Mouse (Mus musculus): Measurements from ENCODE around the gene Rsph4a.
A peak's percentile ranks its signal among the peaks of the same experiment; 100 is the strongest.
"Not testable (repeated sequence)": the region's sequence is repeated elsewhere in the genome, so short reads cannot be mapped to it uniquely, and the experiment has no call there.

The Rsph4a gene

DNA sequence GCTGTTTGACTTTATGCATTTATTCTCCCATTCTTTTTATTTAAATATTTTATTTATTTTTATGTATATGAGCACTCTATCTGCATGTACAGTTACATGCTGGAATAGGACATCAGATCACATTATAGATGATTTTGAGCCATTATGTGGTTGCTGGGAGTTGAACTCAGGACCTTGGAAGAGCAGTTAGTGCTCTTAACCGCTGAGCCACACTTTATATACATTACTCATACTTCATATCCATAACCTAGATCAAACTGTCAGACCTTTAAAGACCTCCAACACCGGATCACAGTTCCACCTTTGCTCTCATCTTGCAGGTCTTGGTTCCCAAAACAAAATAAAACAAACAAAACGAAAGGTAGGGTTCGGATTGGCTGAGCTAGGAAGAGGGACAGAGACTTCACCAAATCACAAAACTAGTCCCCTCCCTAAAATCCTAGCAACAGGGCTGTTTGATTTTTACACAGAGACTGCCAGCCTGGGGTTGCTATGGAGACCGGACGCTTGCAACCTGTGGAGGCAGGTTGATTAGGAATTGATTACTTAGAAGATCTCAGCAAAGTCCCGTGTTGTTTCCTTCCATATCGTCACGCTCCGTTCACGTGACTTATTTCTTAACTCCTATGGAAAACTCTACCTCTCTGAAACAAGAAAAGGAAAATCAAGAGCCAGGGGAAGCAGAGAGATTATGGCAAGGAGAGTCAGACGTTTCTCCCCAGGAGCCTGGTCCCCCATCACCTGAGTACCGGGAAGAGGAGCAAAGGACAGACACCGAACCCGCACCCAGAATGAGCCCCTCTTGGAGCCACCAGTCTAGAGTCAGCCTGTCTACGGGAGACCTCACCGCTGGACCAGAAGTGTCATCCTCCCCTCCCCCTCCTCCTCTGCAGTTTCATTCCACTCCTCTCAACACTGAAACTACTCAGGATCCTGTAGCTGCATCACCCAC is at the start of gene Rsph4a:
TSS of gene Rsph4a (plus strand) at position 582 of the 952 bp plus-strand sequence.
- DNase-seq (ENCODE audit: extremely low spot score) = peak; percentile 53

DNA sequence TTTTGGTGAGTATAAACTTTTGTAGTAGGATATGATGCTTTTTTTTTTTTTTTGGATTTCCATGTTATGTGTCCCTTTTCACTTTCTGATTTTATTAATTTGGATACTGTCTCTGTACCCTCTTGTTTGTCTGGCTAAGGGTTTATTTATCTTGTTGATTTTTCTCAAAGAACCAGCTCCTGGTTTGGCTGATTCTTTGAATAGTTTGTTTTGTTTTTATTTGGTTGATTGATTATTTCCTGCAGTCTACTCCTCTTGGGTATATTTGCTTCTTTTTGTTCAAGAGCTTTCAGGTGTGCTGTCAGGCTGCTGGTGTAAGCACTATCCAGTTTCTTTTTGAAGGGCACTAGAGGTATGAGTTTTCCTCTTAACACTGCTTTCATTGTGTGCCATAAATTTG is 47.5 kb upstream of the Rsph4a start, which contains the start of gene Sult3a1:
TSS of gene Sult3a1 (plus strand) at position 301 of the 400 bp plus-strand sequence.
- no peak for DNase-seq (ENCODE audit: extremely low spot score)

GRCm38 (mm10) chr10:33865994-33866393 is 38.9 kb upstream of the Rsph4a start:
- no peak for DNase-seq (ENCODE audit: extremely low spot score)

DNA sequence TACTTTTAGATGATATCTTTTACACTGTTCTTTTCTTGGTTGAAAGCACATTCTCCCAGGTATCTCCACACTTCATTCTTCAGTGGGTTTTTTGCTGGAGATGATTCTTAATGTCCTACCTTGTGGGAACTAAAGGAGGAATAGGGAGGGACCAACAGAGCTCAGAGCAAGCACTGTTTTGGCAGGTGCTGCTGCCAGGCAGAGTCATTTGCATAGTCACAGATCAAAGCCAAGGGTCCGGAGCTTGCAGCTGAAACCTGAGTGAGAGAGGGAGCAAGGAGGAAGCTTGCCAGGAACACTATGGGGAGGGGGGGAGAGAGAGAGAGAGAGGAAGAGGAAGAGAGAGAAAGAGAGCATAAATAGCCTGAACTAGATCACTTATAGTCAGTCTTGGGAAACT is 34.5 kb upstream of the Rsph4a start:
- DNase-seq (ENCODE audit: extremely low spot score) = no peak

DNA sequence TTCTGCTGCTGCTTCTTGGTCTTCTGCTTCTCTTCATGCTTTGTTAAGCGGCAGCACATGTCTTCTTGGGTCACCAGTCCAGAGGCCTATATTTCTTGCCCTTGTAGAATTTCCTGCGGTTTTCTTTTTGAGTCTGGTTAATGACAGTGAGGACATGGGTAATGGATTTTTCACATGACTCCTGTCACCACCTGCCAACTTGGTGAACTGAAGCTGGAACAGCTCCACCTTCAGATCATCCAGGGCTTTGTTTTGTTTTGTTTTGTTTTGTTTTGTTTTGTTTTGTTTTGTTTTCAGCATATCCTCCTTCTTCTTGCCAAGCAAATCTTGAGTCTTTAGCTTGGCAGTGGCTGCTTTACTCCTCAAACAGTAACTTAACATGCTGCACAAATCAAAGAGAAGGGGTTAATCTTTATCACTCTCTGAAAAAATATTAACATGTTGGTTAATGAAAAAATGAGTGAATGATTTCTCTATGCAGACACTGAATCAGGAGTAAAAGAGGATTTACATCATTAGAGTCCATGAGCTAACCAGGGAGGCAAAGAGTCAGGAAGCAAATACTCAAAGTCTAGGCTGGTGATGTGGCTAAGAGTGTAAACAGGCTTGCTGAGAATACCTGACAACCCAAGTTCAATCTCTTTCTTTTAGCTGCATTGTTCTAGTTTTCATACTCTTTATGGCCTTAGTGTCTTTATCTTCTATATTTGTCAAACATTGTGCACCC is 32.1 kb upstream of the Rsph4a start:
- no peak for DNase-seq (ENCODE audit: extremely low spot score)

- DNase-seq (ENCODE audit: extremely low spot score) = not testable (repeated sequence)
These were observed 22.5 kb upstream of the Rsph4a start for GRCm38 (mm10) chr10:33882411-33882810.

DNA sequence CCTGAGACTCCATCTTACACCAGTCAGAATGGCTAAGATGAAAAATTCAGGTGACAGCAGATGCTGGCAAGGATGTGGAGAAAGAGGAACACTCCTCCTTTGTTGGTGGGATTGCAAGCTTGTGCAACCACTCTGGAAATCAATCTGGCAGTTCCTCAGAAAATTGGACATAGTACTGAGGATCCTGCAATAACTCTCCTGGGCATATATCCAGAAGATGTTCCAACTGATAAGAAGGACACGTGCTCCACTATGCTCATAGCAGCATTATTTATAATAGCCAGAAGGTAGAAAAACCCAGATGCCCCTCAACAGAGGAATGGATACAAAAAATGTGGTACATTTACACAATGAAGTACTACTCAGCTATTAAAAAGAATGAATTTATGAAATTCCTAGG is 3.4 kb upstream of the Rsph4a start:
- DNase-seq (ENCODE audit: extremely low spot score) = not testable (repeated sequence)

DNA sequence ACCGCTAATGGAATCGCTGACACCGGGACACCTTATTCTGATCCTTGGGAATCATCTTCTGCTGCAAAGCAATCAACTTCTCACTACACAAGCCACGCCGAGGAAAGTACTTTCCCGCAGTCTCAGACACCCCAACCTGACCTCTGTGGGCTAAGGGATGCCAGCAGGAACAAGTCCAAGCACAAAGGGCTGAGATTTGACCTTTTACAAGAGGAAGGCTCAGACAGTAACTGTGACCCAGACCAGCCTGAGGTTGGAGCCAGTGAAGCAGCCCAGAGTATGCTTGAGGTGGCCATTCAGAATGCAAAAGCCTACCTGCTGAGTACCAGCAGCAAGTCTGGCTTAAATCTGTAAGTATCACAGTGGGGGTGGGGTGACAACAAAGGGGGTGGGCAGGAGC is 578 bp downstream of the Rsph4a start:
- no peak for DNase-seq (ENCODE audit: extremely low spot score)

DNA sequence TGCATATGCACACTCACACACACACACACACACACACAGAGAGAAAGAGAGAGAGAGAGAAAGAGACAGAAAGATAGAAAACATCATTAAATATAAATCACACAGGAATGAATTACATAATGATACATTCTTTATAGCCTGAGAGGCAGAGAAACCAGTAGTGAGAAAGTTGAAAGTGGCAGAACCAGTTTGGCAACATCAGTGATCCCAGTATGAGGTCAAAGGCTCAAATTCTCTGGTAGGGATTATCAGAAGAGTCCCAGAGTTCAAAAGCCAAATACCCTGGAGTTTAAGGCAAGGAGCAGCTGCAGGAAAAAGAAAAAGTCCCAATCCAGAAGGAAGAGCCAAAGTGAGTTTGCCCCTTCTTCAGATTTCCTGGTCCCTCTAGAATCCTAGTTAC is 35.8 kb downstream of the Rsph4a start:
- no peak for DNase-seq (ENCODE audit: extremely low spot score)

GRCm38 (mm10) chr10:33945390-33945789 is 40.5 kb downstream of the Rsph4a start:
- DNase-seq (ENCODE audit: extremely low spot score) = no peak

GRCm38 (mm10) chr10:33946336-33946735 is 41.4 kb downstream of the Rsph4a start:
- no peak for DNase-seq (ENCODE audit: extremely low spot score)

GRCm38 (mm10) chr10:33950803-33951583 is 46.1 kb downstream of the Rsph4a start, which contains the start of gene Zup1:
TSS of gene Zup1 (minus strand) at chr10:33951269.
- peak; percentile 85 for DNase-seq (ENCODE audit: extremely low spot score)

DNA sequence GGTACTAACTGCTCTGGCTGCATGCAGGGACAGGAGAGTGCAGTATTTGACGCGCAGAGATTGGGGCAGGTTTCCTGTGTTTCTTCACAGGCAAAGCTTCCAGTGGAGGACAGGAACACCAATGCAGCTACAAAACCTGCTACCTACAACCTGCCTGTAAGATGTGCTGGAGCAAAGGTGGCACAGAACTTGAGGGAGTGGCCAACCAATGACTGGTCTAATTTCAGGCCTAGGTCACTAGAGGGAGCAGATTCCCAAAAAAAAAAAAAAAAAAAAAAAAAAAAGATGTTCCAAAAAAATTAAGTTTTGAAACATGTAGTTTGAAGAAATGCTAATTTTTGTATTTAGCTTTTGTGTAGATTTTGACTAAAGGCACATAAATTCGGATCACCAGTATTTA is 47.6 kb downstream of the Rsph4a start:
- no peak for DNase-seq (ENCODE audit: extremely low spot score)
